Mouse (Mus musculus) midbrain, embryonic 10.5 days (tissue): ENCODE data around the gene Olfr549. TPM values are rescaled to one million over a fixed set of nuclear protein-coding genes. Genes with fewer than 3 reads are reported as not detected.

Experiments
- polyA plus RNA-seq: library from polyadenylated mRNA; unstranded; fragments of >200 nt; fragmentation: Nextera tagmentation; extraction: Ambion mirVana; gene quantifications from 2 replicates; pipeline ENCODE4 v1.2.1, GENCODE M21; 2016

Gene Olfr549
- polyA plus RNA-seq, 1 experiment from 2014 or later: not detected

Other genes with a start within 250 kb of the Olfr549 start
- gene Rrm1, start 108.2 kb upstream of the Olfr549 start, polyA plus RNA-seq: 274 TPM in 2 replicates
- 0.35 TPM in 2 replicates for gene Olfr543, start 68.2 kb upstream of the Olfr549 start, polyA plus RNA-seq
- 0.11 and 0.17 TPM in 2 replicates for gene Olfr544, start 61.6 kb upstream of the Olfr549 start, polyA plus RNA-seq
- gene Olfr545, start 50.3 kb upstream of the Olfr549 start, polyA plus RNA-seq: 0.05 and 0.11 TPM in 2 replicates
- not detected in 2 replicates for gene Olfr547, start 15.1 kb upstream of the Olfr549 start, polyA plus RNA-seq
- gene Olfr548-ps1, start 9.0 kb upstream of the Olfr549 start, polyA plus RNA-seq: not detected in 2 replicates
- gene Trim21, start 15.6 kb downstream of the Olfr549 start, polyA plus RNA-seq: 0.15 and 0.52 TPM in 2 replicates
- gene Olfr550, start 21.6 kb downstream of the Olfr549 start, polyA plus RNA-seq: not detected in 2 replicates
- gene Olfr551, start 42.0 kb downstream of the Olfr549 start, polyA plus RNA-seq: not detected in 2 replicates
- not detected in 2 replicates for gene Olfr552, start 47.9 kb downstream of the Olfr549 start, polyA plus RNA-seq
- not detected in 2 replicates for gene Olfr553, start 68.3 kb downstream of the Olfr549 start, polyA plus RNA-seq
- gene Olfr554, start 88.6 kb downstream of the Olfr549 start, polyA plus RNA-seq: not detected in 2 replicates
- gene Olfr555, start 109.0 kb downstream of the Olfr549 start, polyA plus RNA-seq: not detected in 2 replicates
- not detected in 2 replicates for gene Olfr556, start 115.0 kb downstream of the Olfr549 start, polyA plus RNA-seq
- 10.1 and 11.8 TPM in 2 replicates for gene Trim68, start 137.5 kb downstream of the Olfr549 start, polyA plus RNA-seq
- gene Olfr557, start 146.0 kb downstream of the Olfr549 start, polyA plus RNA-seq: not detected in 2 replicates
- gene Olfr558, start 152.3 kb downstream of the Olfr549 start, polyA plus RNA-seq: 0.04 TPM in 1 of 2 replicates, not detected in the other
- gene Olfr33, start 169.2 kb downstream of the Olfr549 start, polyA plus RNA-seq: not detected in 2 replicates
- not detected in 2 replicates for gene Olfr559, start 177.6 kb downstream of the Olfr549 start, polyA plus RNA-seq
- not detected in 2 replicates for gene Olfr560, start 209.5 kb downstream of the Olfr549 start, polyA plus RNA-seq
- not detected in 2 replicates for gene Olfr78, start 209.6 kb downstream of the Olfr549 start, polyA plus RNA-seq
- not detected in 2 replicates for gene Olfr561, start 221.4 kb downstream of the Olfr549 start, polyA plus RNA-seq